Mouse (Mus musculus) midbrain, embryonic 11.5 days (tissue): ENCODE results near the gene Bik. TPM values are rescaled to one million over a fixed set of nuclear protein-coding genes. Genes with fewer than 3 reads are reported as not detected.
A peak's percentile ranks its signal among the peaks of the same experiment; 100 is the strongest.

Experiments
- ATAC-seq: fragments of 200-750 bp; cut with Nextera tagmentation; 2 replicates; pipeline ENCODE4 v1.8.0; 2017; ENCODE audit warnings: moderate TSS enrichment, moderate library complexity; ENCODE audit not compliant: low FRiP score
- DNase-seq: peaks from one replicate; pipeline ENCODE4 v3.0.0; 2015; ENCODE audit warnings: low spot score; ENCODE audit errors: missing footprints
- H3K27ac ChIP-seq: fragments of 300-500 bp; sonication (generic); 2 replicates; pipeline ENCODE4 v1.5.1; 2014; ENCODE audit warnings: low read depth, low read length
- H3K27me3 ChIP-seq: fragments of 300-500 bp; sonication (generic); 2 replicates; pipeline ENCODE4 v1.6.1; 2014; ENCODE audit warnings: mild to moderate bottlenecking, low read length, moderate library complexity, mixed read lengths; ENCODE audit not compliant: control insufficient read depth, insufficient read depth
- H3K36me3 ChIP-seq: fragments of 300-500 bp; sonication (generic); 2 replicates; pipeline ENCODE4 v1.6.1; 2014; ENCODE audit warnings: mild to moderate bottlenecking, low read length, moderate library complexity, mixed read lengths; ENCODE audit not compliant: control insufficient read depth, insufficient read depth
- H3K4me1 ChIP-seq: fragments of 300-500 bp; sonication (generic); 2 replicates; pipeline ENCODE4 v1.6.1; 2014; ENCODE audit warnings: low read length; ENCODE audit not compliant: control insufficient read depth, insufficient read depth
- H3K4me2 ChIP-seq: fragments of 300-500 bp; sonication (generic); 2 replicates; pipeline ENCODE4 v1.6.1; 2014; ENCODE audit warnings: mild to moderate bottlenecking, moderate library complexity
- H3K4me3 ChIP-seq: fragments of 300-500 bp; sonication (generic); 2 replicates; pipeline ENCODE4 v1.5.1; 2014; ENCODE audit warnings: low read depth, low read length
- H3K9ac ChIP-seq: fragments of 300-500 bp; sonication (generic); 2 replicates; pipeline ENCODE4 v1.6.1; 2014; ENCODE audit warnings: low read length
- H3K9me3 ChIP-seq: fragments of 300-500 bp; sonication (generic); 2 replicates; pipeline ENCODE4 v1.6.1; 2016; ENCODE audit warnings: low read length; ENCODE audit not compliant: control insufficient read depth
- WGBS: fragments of 180-500 bp; shearing (Covaris S2); extraction: QIAGEN DNeasy Blood & Tissue Kit; methylation state at CpG from one replicate; pipeline ENCODE4 v1.1.7; 2014; 5-methylcytosine and 5-hydroxymethylcytosine counted together
- polyA plus RNA-seq: library from polyadenylated mRNA; unstranded; fragments of >200 nt; fragmentation: Nextera tagmentation; extraction: Ambion mirVana; gene quantifications from 2 replicates; pipeline ENCODE4 v1.2.1, GENCODE M21; 2014

The Bik gene
- polyA plus RNA-seq: 2.3 and 2.8 TPM in 2 replicates

DNA sequence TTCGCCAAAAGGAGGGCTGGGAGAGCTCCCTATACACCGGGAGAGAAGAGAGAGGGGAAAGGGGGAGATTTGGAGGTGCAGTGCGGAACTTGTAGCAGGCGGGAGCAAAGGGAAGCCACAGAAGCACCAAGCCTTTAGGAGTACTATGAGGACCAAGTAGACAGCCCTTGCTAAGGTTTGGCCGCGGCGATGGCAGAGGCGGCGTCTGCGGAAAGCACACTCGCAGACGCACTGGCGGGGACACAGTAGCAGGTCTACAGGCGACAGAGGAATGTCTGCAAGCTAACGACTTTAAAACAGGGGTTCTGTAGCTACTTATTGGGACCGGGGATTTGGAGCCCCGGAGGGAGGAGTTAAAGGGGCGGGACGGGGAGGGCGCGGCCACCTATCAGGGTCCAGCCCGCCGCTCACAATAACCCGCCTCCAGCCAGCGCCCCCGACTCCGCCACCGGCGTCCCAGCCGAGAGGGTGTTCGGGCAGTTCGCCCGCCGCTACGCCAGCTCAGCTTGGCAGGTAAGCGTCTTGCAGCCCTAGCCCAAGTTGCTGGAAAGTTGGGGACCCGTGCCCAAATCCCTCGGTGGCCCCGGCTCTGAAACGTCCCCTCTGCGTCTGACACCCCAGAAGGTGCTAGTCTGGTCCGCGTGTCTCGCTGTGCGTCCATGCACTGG, at the start of gene Bik:
Gene Bik, plus strand, starts transcription at position 439 of the 668 bp plus-strand sequence.
- under 1% methylated on average over 45 of the region's 45 CpGs for WGBS
- peak; percentile 81 for ATAC-seq

GRCm38 (mm10) chr15:83478096-83478495, 48.6 kb upstream of the Bik start:
- 77% methylated on average over 3 of the region's 3 CpGs for WGBS
- H3K36me3 ChIP-seq: no peaks in the 10 kb centered on the region
- H3K9me3 ChIP-seq: no peaks in the 10 kb centered on the region
- ATAC-seq (no peak), DNase-seq (no peak)
- H3K4me2 ChIP-seq: no peak overlapping the region
- no peaks in the 10 kb centered on the region for H3K27me3 ChIP-seq
- no peak overlapping the region for H3K9ac ChIP-seq
- H3K4me3 ChIP-seq: no peak overlapping the region
- no peak overlapping the region for H3K27ac ChIP-seq
- no peaks in the 10 kb centered on the region for H3K4me1 ChIP-seq

More for the DNA sequence above, at the start of gene Bik:
- peak within 1 kb of the TSS; percentile 96 for H3K4me2 ChIP-seq
- H3K27ac ChIP-seq: no peak within 1 kb of the TSS
- no peaks in the 10 kb centered on the region for H3K36me3 ChIP-seq
- peak within 1 kb of the TSS; percentile 62 for H3K9ac ChIP-seq
- DNase-seq: peak; percentile 96
- H3K9me3 ChIP-seq: no peaks in the 10 kb centered on the region
- peaks cover 20% of the 10 kb centered on the region for H3K4me1 ChIP-seq
- H3K27me3 ChIP-seq: peaks cover 28% of the 10 kb centered on the region
- peak within 1 kb of the TSS; percentile 55 for H3K4me3 ChIP-seq

DNA sequence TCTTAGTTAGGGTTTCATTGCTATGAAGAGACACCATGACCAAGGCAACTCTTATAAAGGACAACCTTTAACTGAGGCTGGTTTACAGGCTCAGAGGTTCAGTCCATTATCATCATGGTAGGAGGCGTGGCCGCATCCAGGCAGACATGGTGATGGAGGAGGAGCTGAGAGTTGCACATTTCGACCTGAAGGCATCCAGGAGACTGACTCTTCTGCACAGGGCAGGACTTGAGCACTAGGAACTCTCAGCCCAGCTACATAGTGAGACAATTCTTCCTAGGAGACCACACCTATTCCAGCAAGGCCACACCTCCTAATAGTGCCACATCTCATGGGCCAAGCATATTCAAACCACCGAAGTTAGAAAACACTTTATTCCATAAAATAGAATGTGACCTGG, 46.8 kb upstream of the Bik start:
- ATAC-seq (no peak), DNase-seq (no peak)
- Histone ChIP-seq H3K36me3 (no peaks in the 10 kb centered on the region), H3K4me1 (no peaks in the 10 kb centered on the region), H3K9ac (no peak overlapping the region), H3K27ac (no peak overlapping the region), H3K4me3 (no peak overlapping the region), H3K27me3 (no peaks in the 10 kb centered on the region), H3K4me2 (no peak overlapping the region), H3K9me3 (no peaks in the 10 kb centered on the region)
- WGBS: 89% methylated on average over 4 of the region's 4 CpGs

DNA sequence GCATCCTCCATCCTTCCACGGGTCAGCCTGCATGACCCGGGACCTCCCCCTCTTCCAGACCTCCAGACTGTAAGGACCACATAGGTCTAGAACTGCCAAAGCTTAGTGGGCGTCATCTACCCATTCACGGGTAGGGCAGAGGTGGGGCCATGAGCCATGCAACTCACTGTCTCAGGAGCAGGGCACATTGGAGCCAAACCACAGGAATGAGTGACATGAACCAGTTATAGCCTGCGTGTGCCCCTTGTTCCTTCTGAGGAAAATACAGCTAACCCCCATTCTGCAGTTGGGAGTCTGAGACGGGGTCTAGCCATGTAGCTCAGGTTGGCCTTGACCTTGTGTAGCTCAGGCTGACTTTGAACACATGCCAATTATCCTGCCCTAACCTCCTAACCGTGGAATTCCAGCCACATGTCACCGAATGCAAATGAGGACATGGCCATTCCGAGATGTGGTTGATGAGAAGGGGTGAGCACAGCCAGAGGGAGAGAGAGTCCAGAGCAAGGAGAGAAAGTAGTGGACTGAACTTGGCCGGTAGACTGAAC, 45.4 kb upstream of the Bik start:
- no peak overlapping the region for H3K9ac ChIP-seq
- H3K9me3 ChIP-seq: no peaks in the 10 kb centered on the region
- ATAC-seq (no peak), DNase-seq (no peak)
- H3K27ac ChIP-seq: no peak overlapping the region
- H3K4me3 ChIP-seq: no peak overlapping the region
- H3K4me2 ChIP-seq: no peak overlapping the region
- no peaks in the 10 kb centered on the region for H3K4me1 ChIP-seq
- 75% methylated on average over 10 of the region's 10 CpGs for WGBS
- no peaks in the 10 kb centered on the region for H3K36me3 ChIP-seq
- no peaks in the 10 kb centered on the region for H3K27me3 ChIP-seq

DNA sequence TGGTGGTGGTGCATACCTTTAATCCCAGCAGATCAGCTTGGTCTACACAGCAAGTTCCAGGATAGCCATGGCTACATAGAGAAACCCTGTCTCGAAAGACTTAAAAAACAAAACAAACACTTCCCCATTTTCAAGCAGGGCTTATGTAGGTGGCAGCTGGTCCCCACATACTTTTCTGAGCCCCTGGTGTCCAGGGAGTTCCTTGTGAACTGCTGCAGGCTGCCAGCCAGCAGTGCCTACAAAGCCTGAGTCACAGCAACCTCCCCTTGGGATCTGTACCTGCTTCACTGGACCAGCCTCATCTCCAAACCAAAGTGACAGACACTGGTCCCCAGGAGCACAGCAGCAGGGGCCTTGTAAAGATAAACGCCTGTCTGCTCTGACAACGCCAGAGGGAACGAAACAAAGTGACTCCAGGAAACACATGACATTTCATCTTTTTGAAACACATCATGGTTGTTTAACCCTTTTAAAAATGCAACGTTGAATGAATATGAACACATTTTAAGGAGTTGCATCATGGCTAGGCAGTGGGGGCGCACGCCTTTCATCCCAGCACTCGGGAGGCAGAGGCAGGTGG, 43.9 kb upstream of the Bik start:
- Histone ChIP-seq H3K9ac (no peak overlapping the region), H3K4me2 (no peak overlapping the region), H3K9me3 (no peaks in the 10 kb centered on the region), H3K4me3 (no peak overlapping the region), H3K27ac (no peak overlapping the region), H3K27me3 (no peaks in the 10 kb centered on the region), H3K4me1 (no peaks in the 10 kb centered on the region), H3K36me3 (no peaks in the 10 kb centered on the region)
- ATAC-seq (no peak), DNase-seq (no peak)
- whole genome bisulfite sequencing: 79% methylated on average over 8 of the region's 8 CpGs

DNA sequence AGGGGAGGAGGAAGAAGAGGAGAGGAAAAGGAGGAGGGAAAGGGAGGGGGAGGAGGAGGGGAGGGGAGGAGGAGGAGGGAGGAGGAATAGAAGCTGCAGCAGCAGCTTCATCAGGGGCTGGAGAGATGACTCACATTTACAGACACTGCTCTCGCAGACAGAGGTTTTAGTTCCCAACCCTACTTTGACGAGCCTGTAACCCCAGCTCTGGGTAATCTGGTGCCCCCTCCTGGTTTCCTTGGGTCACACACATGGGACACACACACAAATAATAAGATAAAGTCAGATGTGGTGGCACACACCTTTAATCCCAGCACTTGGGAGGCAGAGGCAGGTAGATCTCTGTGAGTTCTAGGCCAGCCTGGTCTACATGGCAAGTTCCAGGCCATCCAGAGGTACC, 43.2 kb upstream of the Bik start:
- H3K27ac ChIP-seq: no peak overlapping the region
- 38% methylated on average over 2 of the region's 2 CpGs for WGBS
- no peaks in the 10 kb centered on the region for H3K36me3 ChIP-seq
- H3K4me1 ChIP-seq: no peaks in the 10 kb centered on the region
- no peak for DNase-seq
- no peak for ATAC-seq
- no peaks in the 10 kb centered on the region for H3K27me3 ChIP-seq
- no peak overlapping the region for H3K4me3 ChIP-seq
- no peak overlapping the region for H3K9ac ChIP-seq
- H3K9me3 ChIP-seq: no peaks in the 10 kb centered on the region
- H3K4me2 ChIP-seq: no peak overlapping the region

GRCm38 (mm10) chr15:83484311-83484710, 42.4 kb upstream of the Bik start:
- Histone ChIP-seq H3K9ac (no peak overlapping the region), H3K4me1 (no peaks in the 10 kb centered on the region), H3K27me3 (no peaks in the 10 kb centered on the region), H3K4me2 (no peak overlapping the region), H3K4me3 (no peak overlapping the region), H3K9me3 (no peaks in the 10 kb centered on the region), H3K36me3 (no peaks in the 10 kb centered on the region), H3K27ac (no peak overlapping the region)
- 93% methylated on average over 10 of the region's 10 CpGs for WGBS
- DNase-seq: no peak
- ATAC-seq: no peak

DNA sequence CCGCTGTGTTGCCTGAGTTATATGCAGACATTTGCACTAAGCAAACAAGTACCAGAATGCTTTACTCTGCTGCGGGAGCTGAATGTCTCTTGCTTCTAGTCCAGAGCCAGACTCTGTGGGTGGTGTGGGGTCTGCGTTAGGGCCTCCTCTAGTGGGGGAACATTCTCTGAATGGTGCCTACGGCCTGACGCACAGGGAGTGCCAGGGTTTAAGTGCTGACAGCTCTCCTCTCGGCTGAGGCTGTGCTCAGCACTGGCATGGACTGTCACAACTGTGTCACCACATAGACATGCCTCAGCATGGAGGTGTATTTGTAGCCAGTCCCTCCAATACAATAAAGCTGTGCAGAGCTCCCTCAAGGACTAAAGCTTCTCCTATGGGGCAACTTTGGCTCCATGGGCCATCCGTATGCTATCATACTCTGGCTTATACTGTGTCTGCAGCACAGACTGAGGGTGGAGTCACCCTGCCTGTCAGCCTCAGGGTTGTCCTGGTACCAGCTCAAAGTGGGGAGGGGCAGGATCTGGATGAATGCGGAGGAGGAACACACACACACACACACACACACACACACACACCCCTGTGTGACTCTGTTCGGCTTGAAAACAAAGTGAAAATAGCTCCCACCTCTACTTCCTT, 39.1 kb upstream of the Bik start:
- no peak overlapping the region for H3K27ac ChIP-seq
- 82% methylated on average over 9 of the region's 9 CpGs for WGBS
- no peak overlapping the region for H3K9ac ChIP-seq
- H3K4me3 ChIP-seq: no peak overlapping the region
- DNase-seq (no peak), ATAC-seq (no peak)
- H3K4me1 ChIP-seq: no peaks in the 10 kb centered on the region
- no peak overlapping the region for H3K4me2 ChIP-seq
- no peaks in the 10 kb centered on the region for H3K27me3 ChIP-seq
- H3K9me3 ChIP-seq: no peaks in the 10 kb centered on the region
- H3K36me3 ChIP-seq: no peaks in the 10 kb centered on the region

- Histone ChIP-seq H3K27ac (no peak overlapping the region), H3K4me2 (no peak overlapping the region), H3K4me3 (no peak overlapping the region), H3K27me3 (no peaks in the 10 kb centered on the region), H3K9me3 (no peaks in the 10 kb centered on the region), H3K9ac (no peak overlapping the region), H3K4me1 (no peaks in the 10 kb centered on the region), H3K36me3 (no peaks in the 10 kb centered on the region)
- ATAC-seq: no peak
- 96% methylated on average over 20 of the region's 20 CpGs for WGBS
- DNase-seq: no peak
These were observed 37.2 kb upstream of the Bik start for GRCm38 (mm10) chr15:83489471-83489870.
